Comparison of ENCODE assay signal across 8 mouse cellular contexts in genomic region chr6:53319543-53320325, GRCm38 (mm10). TPM values are rescaled to one million over a fixed set of nuclear protein-coding genes. Genes with fewer than 3 reads are reported as not detected.
DNase-seq lines count a peak whose midpoint lies in the region; ATAC-seq and TF ChIP-seq lines count a peak whose summit lies in the region.

No protein-coding gene starts in this region.

- WGBS in heart, embryonic 12.5 days = 77% methylated on average over 17 of the region's 17 CpGs
- 74% methylated on average over 17 of the region's 17 CpGs for WGBS in midbrain, postnatal 0 days
- 79% methylated on average over 17 of the region's 17 CpGs for WGBS in liver, embryonic 11.5 days

- no peaks in the 10 kb centered on the region for H3K27me3 ChIP-seq in heart, embryonic 12.5 days (replicated peaks)
- peaks cover 4% of the 10 kb centered on the region; the same call in 1 of the 2 replicates for H3K27me3 ChIP-seq in midbrain, postnatal 0 days (ENCODE audit: insufficient read depth, low read length)
- no peaks in the 10 kb centered on the region for H3K27me3 ChIP-seq in liver, embryonic 11.5 days (replicated peaks; ENCODE audit: control insufficient read depth, insufficient read depth, low read length)

- intact Hi-C loops in left cerebral cortex, postnatal 10 days (cut with DNase I) = no loop called here

- peak; percentile 97 for DNase-seq in heart, adult 11 months
- peak; percentile 71 for DNase-seq in cerebellum, adult 11-12 months
- DNase-seq in frontal cortex, postnatal 10 days (ENCODE audit: low spot score in 2 of 2) = peak; percentile 9 to 13
- DNase-seq in left cerebral cortex, postnatal 10 days (ENCODE audit: extremely low spot score in 1 of 2, low spot score in 2 of 2) = peak; percentile 27 to 35
- no peak for DNase-seq in midbrain, postnatal 0 days (ENCODE audit: low spot score)
- DNase-seq in liver, embryonic 11.5 days (ENCODE audit: low spot score) = no peak
- no peak for DNase-seq in ovary, postnatal 10 days (ENCODE audit: low spot score)

- H3K27ac ChIP-seq in heart, embryonic 12.5 days (ENCODE audit: poor library complexity, severe bottlenecking) = no peak overlapping the region
- H3K27ac ChIP-seq in midbrain, postnatal 0 days (ENCODE audit: low read depth, low read length) = no peak overlapping the region
- H3K27ac ChIP-seq in liver, embryonic 11.5 days (ENCODE audit: low read depth, low read length) = no peak overlapping the region

- peaks cover 14% of the 10 kb centered on the region for H3K4me1 ChIP-seq in heart, embryonic 12.5 days (replicated peaks)
- no peaks in the 10 kb centered on the region for H3K4me1 ChIP-seq in midbrain, postnatal 0 days (ENCODE audit: insufficient read depth, low read length)
- no peaks in the 10 kb centered on the region for H3K4me1 ChIP-seq in liver, embryonic 11.5 days (replicated peaks; ENCODE audit: control insufficient read depth, insufficient read depth, low read length)

- TF ChIP-seq CTCF in midbrain, postnatal 0 days (IDR thresholded peaks at IDR 0.05) = no peak

- H3K4me3 ChIP-seq in heart, embryonic 12.5 days = no peak overlapping the region
- no peak overlapping the region for H3K4me3 ChIP-seq in midbrain, postnatal 0 days (ENCODE audit: low read depth, low read length)
- H3K4me3 ChIP-seq in liver, embryonic 11.5 days (ENCODE audit: low read depth, low read length) = no peak overlapping the region

- H3K9ac ChIP-seq in heart, embryonic 12.5 days = no peak overlapping the region
- H3K9ac ChIP-seq in midbrain, postnatal 0 days (replicated peaks; ENCODE audit: low read length, poor library complexity, severe bottlenecking) = no peak overlapping the region
- no peak overlapping the region for H3K9ac ChIP-seq in liver, embryonic 11.5 days (ENCODE audit: low read depth, low read length)

- no peak for ATAC-seq in heart, embryonic 12.5 days (ENCODE audit: insufficient number of reproducible peaks, low FRiP score)
- ATAC-seq in midbrain, postnatal 0 days (ENCODE audit: low FRiP score) = no peak
- ATAC-seq in liver, embryonic 11.5 days (replicated peaks; ENCODE audit: low FRiP score) = no peak

- H3K4me2 ChIP-seq in heart, embryonic 12.5 days = no peak overlapping the region
- no peak overlapping the region for H3K4me2 ChIP-seq in midbrain, postnatal 0 days (ENCODE audit: low read depth, low read length, poor library complexity, severe bottlenecking)
- no peak overlapping the region for H3K4me2 ChIP-seq in liver, embryonic 11.5 days

- no peaks in the 10 kb centered on the region for H3K9me3 ChIP-seq in heart, embryonic 12.5 days (replicated peaks)
- H3K9me3 ChIP-seq in midbrain, postnatal 0 days (ENCODE audit: low read length) = no peaks in the 10 kb centered on the region
- H3K9me3 ChIP-seq in liver, embryonic 11.5 days (ENCODE audit: control insufficient read depth, low read length) = no peaks in the 10 kb centered on the region

- no peaks in the 10 kb centered on the region for H3K36me3 ChIP-seq in heart, embryonic 12.5 days
- no peaks in the 10 kb centered on the region for H3K36me3 ChIP-seq in midbrain, postnatal 0 days (ENCODE audit: insufficient read depth, low read length)
- H3K36me3 ChIP-seq in liver, embryonic 11.5 days (ENCODE audit: control insufficient read depth, insufficient read depth, low read length) = no peaks in the 10 kb centered on the region

RNA-seq across cellular contexts. Expression of gene Creb5, which starts 32.7 kb away (rescaled TPM):
- polyA plus RNA-seq in heart, embryonic 12.5 days (2016; fragmentation: Nextera tagmentation; extraction: Ambion mirVana) = 34.9 and 40.1 TPM in 2 replicates
- total RNA-seq in left cerebral cortex, postnatal 10 days (2021) = 1 to 10 TPM; 2.4 to 2.9 TPM
- 2.3 and 3.2 TPM in 2 replicates for total RNA-seq in midbrain, postnatal 0 days (2014; rRNA removed)
- polyA plus RNA-seq in midbrain, postnatal 0 days (2015; fragmentation: Nextera tagmentation; extraction: Ambion mirVana) = 1.6 and 1.7 TPM in 2 replicates
- 1.9 and 2.3 TPM in 2 replicates for polyA plus RNA-seq in liver, embryonic 11.5 days (2014; fragmentation: Nextera tagmentation; extraction: Ambion mirVana)

Comparison
In these comparisons a context has a peak if more than half of its experiments do, and no peak if none do; other contexts are left out.
1. DNase-seq: peak in heart, adult 11 months (single experiment), cerebellum, adult 11-12 months (single experiment), frontal cortex, postnatal 10 days (2 of 2) and left cerebral cortex, postnatal 10 days (2 of 2); none in midbrain, postnatal 0 days (single experiment), liver, embryonic 11.5 days (single experiment) and ovary, postnatal 10 days (single experiment).
2. RNA of gene Creb5, which starts 32.7 kb away (polyA plus RNA-seq): 34.9 to 40.1 TPM in heart, embryonic 12.5 days; 1.9 to 2.3 TPM in liver, embryonic 11.5 days and 1.6 to 1.7 TPM in midbrain, postnatal 0 days; every median in the first group is over 10 times any median in the second.